Mouse (Mus musculus): Measurements from ENCODE around the gene Gpld1.

DNA sequence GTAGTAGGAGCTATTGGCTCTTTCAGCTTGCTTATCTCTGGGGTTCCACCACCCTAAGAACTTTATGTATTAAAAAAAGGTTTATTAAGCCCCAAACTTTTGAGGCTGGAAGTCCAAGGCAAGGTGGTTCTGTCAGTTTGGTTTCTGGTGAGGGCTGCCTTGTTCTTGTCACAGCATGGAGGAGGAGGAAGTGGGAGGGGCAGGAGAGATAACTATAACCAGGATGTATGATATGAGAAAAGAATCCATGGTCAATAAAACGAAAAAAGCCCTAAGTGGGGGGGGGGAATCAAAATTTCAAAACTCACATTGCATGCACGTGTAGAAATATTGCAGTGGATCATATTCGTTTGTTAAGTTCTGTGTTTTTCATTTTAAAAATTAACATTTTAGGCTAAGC is 80.2 kb downstream of the Gpld1 start:
- no peak for TF ChIP-seq CTCF (IDR thresholded peaks at IDR 0.05; ENCODE audit: low read depth)
- no peak for TF ChIP-seq EP300 (IDR thresholded peaks at IDR 0.05; ENCODE audit: low read depth)

Measured in liver, postnatal 0 days (tissue).